Mouse (Mus musculus) small intestine, adult 2 months (tissue): Measurements from ENCODE around the gene Slc43a2. TPM values are rescaled to one million over a fixed set of nuclear protein-coding genes. Genes with fewer than 3 reads are reported as not detected.

Experiments used
- H3K27ac ChIP-seq: fragments of 200-500 bp; 2 replicates; pipeline ENCODE4 v1.5.1; 2012; ENCODE audit warnings: low read depth, low read length, control low read depth, inconsistent platforms; ENCODE audit not compliant: insufficient read depth
- H3K27me3 ChIP-seq: fragments of 200-500 bp; 2 replicates; pipeline ENCODE4 v1.6.1; 2012; ENCODE audit warnings: mild to moderate bottlenecking, moderate library complexity, low read length, inconsistent platforms; ENCODE audit not compliant: control insufficient read depth, insufficient read depth
- H3K36me3 ChIP-seq: fragments of 200-500 bp; 2 replicates; pipeline ENCODE4 v1.6.1; 2012; ENCODE audit warnings: mild to moderate bottlenecking, low read length, control low read depth, inconsistent platforms; ENCODE audit not compliant: control insufficient read depth, insufficient read depth
- H3K4me1 ChIP-seq: fragments of 200-500 bp; 2 replicates; pipeline ENCODE4 v1.6.1; 2012; ENCODE audit warnings: low read length, inconsistent platforms, mixed read lengths; ENCODE audit not compliant: control insufficient read depth, insufficient read depth, insufficient read length
- H3K4me3 ChIP-seq: fragments of 200-500 bp; 2 replicates; pipeline ENCODE4 v1.5.1; 2012; ENCODE audit warnings: low read depth, mild to moderate bottlenecking, control low read depth, inconsistent platforms, low read length, moderate library complexity
- CTCF ChIP-seq: fragments of 200-500 bp; IDR thresholded peaks from 2 replicates; pipeline ENCODE4 v1.5.1; 2012; ENCODE audit warnings: low read depth, mild to moderate bottlenecking, control low read depth, inconsistent platforms, low read length, moderate library complexity, mixed read lengths; ENCODE audit not compliant: insufficient replicate concordance, insufficient read length; ENCODE audit errors: extremely low read depth
- POLR2A ChIP-seq: fragments of 200-500 bp; IDR thresholded peaks from 2 replicates; pipeline ENCODE4 v1.6.1; 2012; ENCODE audit warnings: low read depth, mild to moderate bottlenecking, control low read depth, inconsistent platforms, low read length, moderate library complexity
- WGBS: fragments of 180-500 bp; shearing (Covaris S2); methylation state at CpG from one replicate; pipeline ENCODE4 v1.1.7; 2018; 5-methylcytosine and 5-hydroxymethylcytosine counted together
- polyA plus RNA-seq: library from polyadenylated mRNA; depleted of rRNA; stranded (reverse); fragments of >200 nt; gene quantifications from 2 replicates; pipeline ENCODE4 v1.2.3, GENCODE M21; 2012

The Slc43a2 gene
- polyA plus RNA-seq, 1 experiment: 508 TPM

- Histone ChIP-seq H3K27ac (peak within 1 kb of the TSS; percentile 88), H3K4me1 (peaks cover 18% of the 10 kb centered on the region), H3K4me3 (peak within 1 kb of the TSS; percentile 86), H3K27me3 (no peaks in the 10 kb centered on the region), H3K36me3 (peaks cover 11% of the 10 kb centered on the region; the same call in 1 of the 2 replicates)
- WGBS: 5% methylated on average over 49 of the region's 49 CpGs
- TF ChIP-seq CTCF (no peak), POLR2A (peak; percentile 96)
Observed at GRCm38 (mm10) chr11:75587493-75588284, 56.2 kb downstream of the Slc43a2 start, which contains the start of gene Pitpna. Gene Pitpna, plus strand, starts transcription at chr11:75588097.

GRCm38 (mm10) chr11:75588285-75588941, 56.9 kb downstream of the Slc43a2 start:
- Histone ChIP-seq H3K4me3 (peak overlapping the region; percentile 86), H3K36me3 (peaks cover 19% of the 10 kb centered on the region), H3K4me1 (peaks cover 24% of the 10 kb centered on the region), H3K27me3 (no peaks in the 10 kb centered on the region), H3K27ac (peak overlapping the region; percentile 88)
- TF ChIP-seq POLR2A: peak; percentile 56; the same call in 1 of the 2 replicates
- no peak for TF ChIP-seq CTCF
- 1% methylated on average over 37 of the region's 37 CpGs for WGBS

- no peaks in the 10 kb centered on the region for H3K27me3 ChIP-seq
- H3K27ac ChIP-seq: peak overlapping the region; percentile 98
- 19% methylated on average over 5 of the region's 5 CpGs for WGBS
- no peak for TF ChIP-seq CTCF
- 0 out of 2 replicates have a peak, but pooled peaks have one; percentile 61 for TF ChIP-seq POLR2A
- peak overlapping the region; percentile 36 for H3K4me3 ChIP-seq
- peaks cover 49% of the 10 kb centered on the region for H3K36me3 ChIP-seq
- peaks cover 46% of the 10 kb centered on the region for H3K4me1 ChIP-seq
Observed at GRCm38 (mm10) chr11:75592612-75593011, 61.1 kb downstream of the Slc43a2 start.

GRCm38 (mm10) chr11:75594431-75594830, 62.9 kb downstream of the Slc43a2 start:
- 81% methylated on average over 9 of the region's 9 CpGs for WGBS

GRCm38 (mm10) chr11:75595404-75595803, 63.9 kb downstream of the Slc43a2 start:
- H3K36me3 ChIP-seq: peaks cover 68% of the 10 kb centered on the region
- no peak for TF ChIP-seq POLR2A
- no peak for TF ChIP-seq CTCF
- WGBS: 26% methylated on average over 2 of the region's 2 CpGs
- H3K4me1 ChIP-seq: peaks cover 42% of the 10 kb centered on the region
- peak overlapping the region; percentile 80 for H3K27ac ChIP-seq
- no peaks in the 10 kb centered on the region for H3K27me3 ChIP-seq
- no peak overlapping the region for H3K4me3 ChIP-seq

More at GRCm38 (mm10) chr11:75594431-75594830, 62.9 kb downstream of the Slc43a2 start:
- TF ChIP-seq POLR2A (no peak), CTCF (no peak)
- Histone ChIP-seq H3K4me1 (peaks cover 46% of the 10 kb centered on the region), H3K4me3 (no peak overlapping the region), H3K27ac (peak overlapping the region; percentile 80), H3K27me3 (no peaks in the 10 kb centered on the region), H3K36me3 (peaks cover 67% of the 10 kb centered on the region)

- no peak overlapping the region for H3K4me3 ChIP-seq
- WGBS: 65% methylated on average over 7 of the region's 7 CpGs
- TF ChIP-seq CTCF: no peak
- no peak for TF ChIP-seq POLR2A
- H3K36me3 ChIP-seq: peaks cover 70% of the 10 kb centered on the region
- H3K4me1 ChIP-seq: peaks cover 42% of the 10 kb centered on the region
- H3K27ac ChIP-seq: peak overlapping the region; percentile 80
- H3K27me3 ChIP-seq: no peaks in the 10 kb centered on the region
Observed at GRCm38 (mm10) chr11:75595816-75596215, 64.3 kb downstream of the Slc43a2 start.

GRCm38 (mm10) chr11:75596726-75597255, 65.3 kb downstream of the Slc43a2 start:
- Histone ChIP-seq H3K4me3 (no peak overlapping the region), H3K27me3 (no peaks in the 10 kb centered on the region), H3K27ac (no peak overlapping the region), H3K36me3 (peaks cover 79% of the 10 kb centered on the region), H3K4me1 (peaks cover 35% of the 10 kb centered on the region)
- 78% methylated on average over 3 of the region's 3 CpGs for WGBS
- TF ChIP-seq CTCF (no peak), POLR2A (no peak)
